Mouse (Mus musculus) CH12.LX (cell line): Measurements from ENCODE around the gene Usb1. TPM values are rescaled to one million over a fixed set of nuclear protein-coding genes. Genes with fewer than 3 reads are reported as not detected.

Experiments
- DNase-seq: peaks from one replicate; pipeline ENCODE4 v3.0.0-alpha.2; 2013; ENCODE audit errors: extremely low read depth
- H3K27ac ChIP-seq: 2 replicates; pipeline ENCODE4 v1.5.1; 2012; ENCODE audit warnings: low read depth, mild to moderate bottlenecking, control low read depth, moderate library complexity; ENCODE audit not compliant: insufficient read depth
- H3K27me3 ChIP-seq: replicated peaks from 2 replicates; pipeline ENCODE3; 2012; ENCODE audit warnings: inconsistent platforms
- H3K36me3 ChIP-seq, 2 experiments: replicated peaks in 1 of 2; 2 replicates each; pipeline versions ENCODE3 to v1.6.1; 2012; ENCODE audit warnings: inconsistent platforms in 1 of 2, low read length in 1 of 2, mild to moderate bottlenecking in 1 of 2, mixed read lengths in 1 of 2, moderate library complexity in 1 of 2; ENCODE audit not compliant: control insufficient read depth in 1 of 2, insufficient read depth in 1 of 2
- H3K4me1 ChIP-seq, 2 experiments: 2 replicates each; pipeline ENCODE4 v1.6.1; 2012; ENCODE audit warnings: inconsistent platforms in 1 of 2, moderate library complexity in 1 of 2; ENCODE audit not compliant: insufficient read depth in 2 of 2, control insufficient read depth in 1 of 2
- H3K4me2 ChIP-seq: 2 replicates; pipeline ENCODE4 v1.6.1; 2012; ENCODE audit warnings: low read depth, mild to moderate bottlenecking, control low read depth; ENCODE audit not compliant: poor library complexity, insufficient read depth, severe bottlenecking
- H3K4me3 ChIP-seq, 3 experiments: fragments of 150-350 bp in 1 of 3; sonication (generic) in 1 of 3; replicated peaks in 1 of 3; 2 replicates each; pipeline versions ENCODE3 to v1.5.1; 2011 to 2012; ENCODE audit warnings: low read depth in 2 of 3, low read length in 2 of 3, mild to moderate bottlenecking in 2 of 3, moderate library complexity in 2 of 3, control low read depth in 1 of 3, improper control_type of control experiment in 1 of 3, inconsistent platforms in 1 of 3, mixed read lengths in 1 of 3; ENCODE audit not compliant: poor library complexity in 1 of 3
- H3K79me2 ChIP-seq: replicated peaks from 2 replicates; pipeline ENCODE4 v1.6.1; 2012; ENCODE audit warnings: mild to moderate bottlenecking, moderate library complexity; ENCODE audit not compliant: control insufficient read depth, poor library complexity, insufficient read depth, severe bottlenecking; ENCODE audit errors: extremely low read depth
- H3K9ac ChIP-seq: 2 replicates; pipeline ENCODE4 v1.6.1; 2012; ENCODE audit warnings: low read depth, mild to moderate bottlenecking, control low read depth, moderate library complexity; ENCODE audit not compliant: insufficient read depth
- H3K9me3 ChIP-seq: replicated peaks from 2 replicates; pipeline ENCODE3; 2012; ENCODE audit warnings: low read length, inconsistent platforms, mixed read lengths
- BHLHE40 ChIP-seq: IDR thresholded peaks from 2 replicates; pipeline ENCODE4 v1.6.1; 2011; ENCODE audit warnings: mild to moderate bottlenecking, low read depth, low read length, improper control_type of control experiment
- CTCF ChIP-seq, 2 experiments: IDR thresholded peaks in 1 of 2; conservative IDR thresholded peaks in 1 of 2; 2 replicates each; pipeline ENCODE4 v1.5.1; 2011 to 2012; ENCODE audit warnings: low read depth in 2 of 2, low read length in 2 of 2, improper control_type of control experiment in 1 of 2, inconsistent platforms in 1 of 2, mild to moderate bottlenecking in 1 of 2, moderate library complexity in 1 of 2
- ELF1 ChIP-seq: IDR thresholded peaks from 2 replicates; pipeline ENCODE4 v1.6.1; 2014; ENCODE audit warnings: low read depth, mild to moderate bottlenecking, inconsistent platforms, low read length, improper control_type of control experiment
- ETS1 ChIP-seq: conservative IDR thresholded peaks from 2 replicates; pipeline ENCODE4 v1.6.1; 2012; ENCODE audit warnings: low read depth, mild to moderate bottlenecking, inconsistent platforms, low read length, improper control_type of control experiment, moderate library complexity
- HCFC1 ChIP-seq: IDR thresholded peaks from 2 replicates; pipeline ENCODE4 v1.6.1; 2012; ENCODE audit warnings: low read depth, mild to moderate bottlenecking, inconsistent platforms, low read length, improper control_type of control experiment
- IRF4 ChIP-seq: IDR thresholded peaks from 2 replicates; pipeline ENCODE4 v1.6.1; 2014; ENCODE audit warnings: low read depth, mild to moderate bottlenecking, inconsistent platforms, low read length, improper control_type of control experiment
- JUN ChIP-seq: IDR thresholded peaks from 2 replicates; pipeline ENCODE4 v1.6.1; 2011; ENCODE audit warnings: low read depth, mild to moderate bottlenecking, low read length, improper control_type of control experiment, moderate library complexity; ENCODE audit not compliant: insufficient read depth
- JUND ChIP-seq: conservative IDR thresholded peaks from 2 replicates; pipeline ENCODE4 v1.6.1; 2011; ENCODE audit warnings: low read depth, low read length, improper control_type of control experiment
- MEF2A ChIP-seq: IDR thresholded peaks from 2 replicates; pipeline ENCODE4 v1.6.1; 2014; ENCODE audit warnings: low read depth, mild to moderate bottlenecking, inconsistent platforms, low read length, improper control_type of control experiment, borderline replicate concordance
- MYC ChIP-seq: IDR thresholded peaks from 2 replicates; pipeline ENCODE4 v1.6.1; 2011; ENCODE audit warnings: low read depth, mild to moderate bottlenecking, improper control_type of control experiment, low read length
- NELFE ChIP-seq: IDR thresholded peaks from 2 replicates; pipeline ENCODE4 v1.6.1; 2011; ENCODE audit warnings: low read depth, low read length, improper control_type of control experiment
- NRF1 ChIP-seq: IDR thresholded peaks from 2 replicates; pipeline ENCODE4 v1.6.1; 2014; ENCODE audit warnings: low read depth, mild to moderate bottlenecking, inconsistent platforms, low read length, improper control_type of control experiment, moderate library complexity
- POLR2A ChIP-seq: IDR thresholded peaks from 2 replicates; pipeline ENCODE4 v1.6.1; 2011; ENCODE audit warnings: low read depth, mild to moderate bottlenecking, improper control_type of control experiment, low read length
- POLR2AphosphoS2 ChIP-seq: IDR thresholded peaks from 2 replicates; pipeline ENCODE4 v1.6.1; 2011; ENCODE audit warnings: low read depth, low read length, improper control_type of control experiment
- RAD21 ChIP-seq: IDR thresholded peaks from 2 replicates; pipeline ENCODE4 v1.6.1; 2011; ENCODE audit warnings: low read depth, mild to moderate bottlenecking, low read length, improper control_type of control experiment, moderate library complexity
- SIN3A ChIP-seq: IDR thresholded peaks from 2 replicates; pipeline ENCODE4 v1.6.1; 2012; ENCODE audit warnings: low read length, improper control_type of control experiment, inconsistent platforms
- SMC3 ChIP-seq: IDR thresholded peaks from 2 replicates; pipeline ENCODE4 v1.6.1; 2011; ENCODE audit warnings: low read depth, low read length, improper control_type of control experiment
- TBP ChIP-seq: conservative IDR thresholded peaks from 2 replicates; pipeline ENCODE4 v1.6.1; 2011; ENCODE audit warnings: low read depth, low read length, improper control_type of control experiment
- TCF12 ChIP-seq: IDR thresholded peaks from 2 replicates; pipeline ENCODE4 v1.6.1; 2014; ENCODE audit warnings: low read depth, mild to moderate bottlenecking, inconsistent platforms, low read length, improper control_type of control experiment
- UBTF ChIP-seq: IDR thresholded peaks from 2 replicates; pipeline ENCODE4 v1.6.1; 2012; ENCODE audit warnings: low read depth, mild to moderate bottlenecking, inconsistent platforms, low read length, improper control_type of control experiment, moderate library complexity
- ZC3H11A ChIP-seq: IDR thresholded peaks from 2 replicates; pipeline ENCODE4 v1.6.1; 2012; ENCODE audit warnings: low read depth, mild to moderate bottlenecking, inconsistent platforms, low read length, improper control_type of control experiment
- ZMIZ1 ChIP-seq: IDR thresholded peaks from 2 replicates; pipeline ENCODE4 v1.6.1; 2012; ENCODE audit warnings: low read depth, mild to moderate bottlenecking, inconsistent platforms, low read length, improper control_type of control experiment
- ZNF384 ChIP-seq: IDR thresholded peaks from 2 replicates; pipeline ENCODE4 v1.6.1; 2012; ENCODE audit warnings: low read depth, low read length, improper control_type of control experiment, inconsistent platforms
- dilution Hi-C: fragments of 300-500 bp; cut with MboI; formaldehyde crosslinking; loops from 2 replicates; pipeline ENCODE4 v1.14.3; 2020; ENCODE audit warnings: low sequenced_read_pairs; ENCODE audit not compliant: extremely low pct_unique_long_range_greater_than_20kb, extremely low pct_ligation_motif_present
- in situ Hi-C: fragments of 300-500 bp; cut with MboI; formaldehyde crosslinking; loops from 3 replicates; pipeline ENCODE4 v1.14.3; 2019; ENCODE audit warnings: low sequenced_read_pairs, low pct_ligation_motif_present, low pct_unique_long_range_greater_than_20kb, mixed read lengths
- polyA plus RNA-seq: library from polyadenylated mRNA; unstranded; fragments of >175 nt; gene quantifications from 2 replicates; pipeline ENCODE4 v1.2.1, GENCODE M21; 2012; ENCODE audit warnings: low read depth; ENCODE audit not compliant: insufficient read length
- total RNA-seq, 2 experiments: library from RNA; depleted of rRNA; stranded (reverse); fragments of 300-350 nt in 1 of 2; fragments of >200 nt in 1 of 2; gene quantifications; 2 replicates each; pipeline ENCODE4 v1.2.3; 2012 to 2014

The Usb1 gene
- total and polyA plus RNA-seq, 3 experiments, result 15.2 to 25.0 (median 16.4) TPM

- dilution Hi-C loops, result no loop called here
These were observed 54.0 kb downstream of the Usb1 start for GRCm38 (mm10) chr8:95386037-95386436.

DNA sequence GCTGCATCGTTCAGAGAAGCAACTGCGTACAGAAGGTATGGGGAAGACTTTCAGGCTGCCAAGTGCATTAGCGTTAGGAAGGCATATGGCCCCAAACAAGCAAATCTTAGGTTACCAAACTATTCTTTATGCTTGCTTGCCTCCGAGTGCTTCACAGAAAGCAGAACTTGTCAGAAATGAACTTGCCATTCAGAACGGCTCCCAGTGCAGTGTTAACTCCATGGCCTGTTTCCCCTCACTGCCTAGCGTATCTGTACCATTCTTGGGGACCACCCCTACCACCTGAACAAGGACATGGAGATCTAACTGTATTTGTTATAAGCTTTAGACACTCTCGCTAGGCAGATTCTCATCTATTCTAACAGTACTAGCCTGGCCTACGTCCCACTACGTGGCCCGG, 55.1 kb downstream of the Usb1 start:
- Histone ChIP-seq H3K4me2 (no peak overlapping the region), H3K27ac (no peak overlapping the region), H3K9ac (no peak overlapping the region), H3K9me3 (no peaks in the 10 kb centered on the region), H3K27me3 (no peaks in the 10 kb centered on the region), H3K79me2 (no peaks in the 10 kb centered on the region), H3K4me1 (peaks cover 3 to 32% of the 10 kb centered on the region in 2 experiments; a peak in 3 of 4 replicates), H3K4me3 (no peak overlapping the region), H3K36me3 (no peaks in the 10 kb centered on the region)
- TF ChIP-seq IRF4 (no peak), JUND (no peak), ZNF384 (no peak), NELFE (no peak), RAD21 (no peak), TCF12 (no peak), JUN (no peak), ETS1 (no peak), SIN3A (no peak), MYC (no peak), UBTF (no peak), NRF1 (no peak), ZMIZ1 (no peak), POLR2A (no peak)
- in situ Hi-C loops, result no loop called here
- dilution Hi-C loops, result no loop called here
- DNase-seq, result no peak

More at GRCm38 (mm10) chr8:95386037-95386436, 54.0 kb downstream of the Usb1 start:
- TF ChIP-seq SMC3, result no peak
- no peak for TF ChIP-seq MEF2A
- TF ChIP-seq JUN, result no peak
- no peak for TF ChIP-seq ZC3H11A
- no peak for TF ChIP-seq HCFC1
- TF ChIP-seq CTCF (conservative IDR thresholded peaks at IDR 0.05 in 1 of 2, IDR thresholded peaks at IDR 0.05 in 1 of 2; ENCODE audit: low read depth in 2 of 2, low read length in 2 of 2), result no peak
- no peak for TF ChIP-seq POLR2AphosphoS2
- no peak for TF ChIP-seq TBP
- TF ChIP-seq ELF1, result no peak
- TF ChIP-seq ETS1, result no peak
- no peak for TF ChIP-seq BHLHE40
- no peak for TF ChIP-seq POLR2A
- no peak overlapping the region for H3K4me2 ChIP-seq
- DNase-seq, result no peak
- H3K27me3 ChIP-seq, result no peaks in the 10 kb centered on the region
- no peak overlapping the region for H3K27ac ChIP-seq
- in situ Hi-C loops, result no loop called here
- H3K4me1 ChIP-seq, result peaks cover 3 to 32% of the 10 kb centered on the region in 2 experiments; a peak in 3 of 4 replicates
- H3K79me2 ChIP-seq, result no peaks in the 10 kb centered on the region
- no peaks in the 10 kb centered on the region for H3K36me3 ChIP-seq
- H3K9me3 ChIP-seq, result no peaks in the 10 kb centered on the region
- H3K9ac ChIP-seq, result no peak overlapping the region
- no peak overlapping the region for H3K4me3 ChIP-seq
